Mouse (Mus musculus) MEL (cell line): ENCODE data around the gene Pptc7.

ENCODE experiments used
- CTCF ChIP-seq, 3 experiments: IDR thresholded peaks in 2 of 3; conservative IDR thresholded peaks in 1 of 3; 2 replicates each; pipeline ENCODE4 v1.5.1; 2011 to 2012; ENCODE audit warnings: low read length in 3 of 3, low read depth in 2 of 3, mild to moderate bottlenecking in 2 of 3, improper control_type of control experiment in 1 of 3, inconsistent platforms in 1 of 3, mixed read lengths in 1 of 3, moderate library complexity in 1 of 3; ENCODE audit not compliant: control insufficient read depth in 1 of 3, insufficient read depth in 1 of 3, poor library complexity in 1 of 3, severe bottlenecking in 1 of 3
- EP300 ChIP-seq, 2 experiments: IDR thresholded peaks; 2 replicates each; pipeline ENCODE4 v1.6.1; 2011; ENCODE audit warnings: improper control_type of control experiment in 2 of 2, low read length in 2 of 2, low read depth in 1 of 2, mild to moderate bottlenecking in 1 of 2
- UBTF ChIP-seq: IDR thresholded peaks from 2 replicates; pipeline ENCODE4 v1.6.1; 2012; ENCODE audit warnings: low read depth, mild to moderate bottlenecking, inconsistent platforms, low read length, improper control_type of control experiment, moderate library complexity, borderline replicate concordance; ENCODE audit not compliant: insufficient read depth

- TF ChIP-seq EP300 (IDR thresholded peaks at IDR 0.05; ENCODE audit: low read depth in 1 of 2, low read length in 2 of 2) (no peak), CTCF (IDR thresholded peaks at IDR 0.05 in 2 of 3, conservative IDR thresholded peaks at IDR 0.05 in 1 of 3; ENCODE audit: control insufficient read depth in 1 of 3, insufficient read depth in 1 of 3, low read depth in 2 of 3, low read length in 3 of 3, poor library complexity in 1 of 3, severe bottlenecking in 1 of 3) (no peak), UBTF (no peak)
These were observed 33.3 kb downstream of the Pptc7 start for GRCm38 (mm10) chr5:122317329-122318045.
